Mouse (Mus musculus): ENCODE data around the gene Gjd3.

Gene Gjd3

GRCm38 (mm10) chr11:98932293-98933091 is 50.3 kb downstream of the Gjd3 start:
- 38% methylated on average over 19 of the region's 19 CpGs for WGBS
